Mouse (Mus musculus) cerebellum, adult 2 months (tissue): ENCODE results near the gene Ptpn14.

Experiments
- CTCF ChIP-seq: fragments of 200-500 bp; IDR thresholded peaks from 2 replicates; pipeline ENCODE4 v1.5.1; 2011; ENCODE audit warnings: low read depth, mild to moderate bottlenecking, control low read depth, low read length, moderate library complexity, borderline replicate concordance; ENCODE audit not compliant: insufficient read depth
- POLR2A ChIP-seq: fragments of 200-500 bp; IDR thresholded peaks from 2 replicates; pipeline ENCODE4 v1.6.1; 2011; ENCODE audit warnings: low read length, control low read depth, borderline replicate concordance; ENCODE audit not compliant: insufficient read depth

DNA sequence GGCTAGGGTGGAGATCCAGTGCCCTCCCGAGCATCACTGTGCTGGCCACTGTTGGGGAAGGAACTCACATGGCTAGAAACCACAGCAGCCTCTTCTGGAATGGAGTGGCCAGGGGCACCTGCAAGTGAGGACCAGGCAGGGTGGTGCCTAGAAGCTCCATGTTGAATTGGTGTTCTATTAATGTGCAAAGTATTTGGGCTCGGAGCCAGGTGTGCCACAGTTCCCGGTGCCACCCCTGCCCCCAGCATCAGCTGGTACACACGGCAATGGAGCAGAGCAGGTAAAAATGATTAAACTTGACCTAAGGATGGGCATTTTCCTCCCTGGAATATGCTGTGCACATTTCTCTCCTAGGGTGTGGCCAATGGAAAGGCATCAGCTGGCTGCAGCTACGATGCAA, 14.0 kb downstream of the Ptpn14 start:
- TF ChIP-seq CTCF: no peak
- no peak for TF ChIP-seq POLR2A
